Mouse (Mus musculus): ENCODE data around the gene Ring1. TPM values are rescaled to one million over a fixed set of nuclear protein-coding genes. Genes with fewer than 3 reads are reported as not detected.

The Ring1 gene
- polyA plus RNA-seq, 1 experiment from 2014 or later, result 18.7 TPM

DNA sequence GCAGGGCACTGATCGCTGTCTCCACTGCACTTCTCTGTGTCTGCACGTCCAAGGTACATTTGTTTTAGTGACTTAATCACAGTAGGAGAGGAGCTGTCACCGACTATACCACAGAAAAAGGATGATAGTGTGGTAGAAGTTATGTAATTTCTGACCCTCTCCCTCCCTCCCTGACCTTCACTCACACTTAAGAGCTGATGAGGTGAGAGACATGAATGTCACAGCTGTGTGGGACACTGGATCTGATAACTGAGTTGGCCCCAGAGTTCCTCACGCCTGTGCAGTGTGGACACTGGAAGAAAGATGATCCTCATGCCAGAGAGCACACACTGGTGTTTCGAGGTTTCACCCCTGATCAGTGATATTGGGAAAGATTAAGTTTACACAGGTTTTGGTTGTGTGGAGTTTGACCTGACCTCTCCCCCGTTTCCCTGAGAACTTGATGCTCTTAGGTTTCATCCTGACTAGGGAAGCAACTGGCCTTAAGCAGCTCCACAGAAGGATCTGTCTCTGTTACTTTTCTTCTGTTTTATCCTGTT lies 44.9 kb downstream of the Ring1 start:
- H3K4me2 ChIP-seq (replicated peaks; ENCODE audit: low read depth, low read length), result no peak overlapping the region
- no peak overlapping the region for H3K4me3 ChIP-seq (ENCODE audit: low read length)
- H3K9ac ChIP-seq (replicated peaks; ENCODE audit: low read length), result no peak overlapping the region
- ATAC-seq (ENCODE audit: low FRiP score, low TSS enrichment), result no peak
- peaks cover 28% of the 10 kb centered on the region for H3K27me3 ChIP-seq (ENCODE audit: insufficient read depth, low read length)
- WGBS, result 51% methylated on average over 6 of the region's 6 CpGs
- H3K4me1 ChIP-seq (ENCODE audit: insufficient read depth, low read length), result peaks cover 14% of the 10 kb centered on the region
- H3K36me3 ChIP-seq (ENCODE audit: insufficient read depth, low read length), result no peaks in the 10 kb centered on the region
- no peaks in the 10 kb centered on the region for H3K9me3 ChIP-seq (ENCODE audit: low read length)
- no peak overlapping the region for H3K27ac ChIP-seq (ENCODE audit: low read length)

DNA sequence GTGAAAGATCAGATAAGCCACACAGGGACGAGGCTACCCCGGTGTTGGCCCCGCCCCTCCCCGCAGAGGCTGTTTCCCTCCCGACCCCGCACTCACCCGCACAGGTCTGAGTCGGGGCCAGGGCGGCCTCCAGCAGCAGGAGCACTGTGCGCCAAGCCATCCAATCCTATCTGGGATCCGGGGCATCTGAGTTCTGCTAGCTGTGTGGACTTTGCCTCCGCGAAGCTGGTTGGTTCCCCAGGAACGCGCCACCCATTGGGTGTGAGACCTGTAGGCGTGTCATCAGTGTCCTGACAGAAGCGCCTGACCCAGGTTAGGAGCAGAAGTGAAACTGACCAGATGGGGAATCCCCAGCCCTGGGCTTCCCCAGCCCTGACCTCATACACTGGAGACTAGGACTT lies 45.8 kb downstream of the Ring1 start:
- Histone ChIP-seq H3K4me3 (ENCODE audit: low read length) (peak overlapping the region; percentile 43), H3K4me1 (ENCODE audit: insufficient read depth, low read length) (peaks cover 14% of the 10 kb centered on the region), H3K27ac (ENCODE audit: low read length) (no peak overlapping the region), H3K9me3 (ENCODE audit: low read length) (no peaks in the 10 kb centered on the region), H3K4me2 (replicated peaks; ENCODE audit: low read depth, low read length) (peak overlapping the region; percentile 66), H3K9ac (replicated peaks; ENCODE audit: low read length) (peak overlapping the region; percentile 43), H3K36me3 (ENCODE audit: insufficient read depth, low read length) (no peaks in the 10 kb centered on the region), H3K27me3 (ENCODE audit: insufficient read depth, low read length) (peaks cover 28% of the 10 kb centered on the region)
- peak; percentile 82 for ATAC-seq (ENCODE audit: low FRiP score, low TSS enrichment)
- WGBS, result under 1% methylated on average over 17 of the region's 17 CpGs

DNA sequence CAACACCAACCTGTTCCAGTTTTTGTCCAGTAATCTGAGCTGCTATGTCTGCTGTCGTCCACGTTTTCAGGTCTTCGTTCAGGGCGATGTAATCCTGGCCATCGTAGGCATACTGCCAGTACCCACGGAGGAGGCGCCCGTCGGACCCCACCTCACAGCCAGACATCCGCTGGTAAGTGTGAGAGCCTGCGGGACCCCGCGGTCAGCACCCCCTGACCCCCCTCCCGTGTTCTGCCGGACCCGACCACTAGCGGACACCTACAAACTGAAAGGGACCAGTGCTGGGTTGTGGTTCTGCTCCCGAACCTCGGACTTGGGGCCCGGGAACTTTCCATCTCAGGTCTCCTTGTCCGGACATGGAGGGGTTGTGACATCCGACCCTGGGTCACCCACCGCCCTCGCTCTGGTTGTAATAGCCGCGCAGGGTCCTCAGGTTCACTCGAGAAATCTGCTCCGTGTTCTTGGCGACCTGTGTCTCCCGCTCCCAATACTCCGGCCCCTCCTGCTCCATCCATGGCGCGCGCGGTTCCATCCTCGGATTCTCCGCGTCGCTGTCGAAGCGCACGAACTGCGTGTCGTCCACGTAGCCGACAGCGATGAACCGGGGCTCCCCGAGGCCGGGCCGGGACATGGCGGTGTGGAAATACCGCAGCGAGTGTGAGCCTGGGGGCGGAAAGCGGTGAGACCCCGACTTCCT lies 46.5 kb downstream of the Ring1 start:
- H3K27ac ChIP-seq (ENCODE audit: low read length), result no peak overlapping the region
- under 1% methylated on average over 57 of the region's 57 CpGs for WGBS
- H3K36me3 ChIP-seq (ENCODE audit: insufficient read depth, low read length), result no peaks in the 10 kb centered on the region
- H3K4me3 ChIP-seq (ENCODE audit: low read length), result peak overlapping the region; percentile 43
- no peaks in the 10 kb centered on the region for H3K9me3 ChIP-seq (ENCODE audit: low read length)
- no peak for ATAC-seq (ENCODE audit: low FRiP score, low TSS enrichment)
- peak overlapping the region; percentile 43 for H3K9ac ChIP-seq (replicated peaks; ENCODE audit: low read length)
- H3K4me2 ChIP-seq (replicated peaks; ENCODE audit: low read depth, low read length), result peak overlapping the region; percentile 66
- H3K27me3 ChIP-seq (ENCODE audit: insufficient read depth, low read length), result peaks cover 31% of the 10 kb centered on the region
- peaks cover 14% of the 10 kb centered on the region for H3K4me1 ChIP-seq (ENCODE audit: insufficient read depth, low read length)

DNA sequence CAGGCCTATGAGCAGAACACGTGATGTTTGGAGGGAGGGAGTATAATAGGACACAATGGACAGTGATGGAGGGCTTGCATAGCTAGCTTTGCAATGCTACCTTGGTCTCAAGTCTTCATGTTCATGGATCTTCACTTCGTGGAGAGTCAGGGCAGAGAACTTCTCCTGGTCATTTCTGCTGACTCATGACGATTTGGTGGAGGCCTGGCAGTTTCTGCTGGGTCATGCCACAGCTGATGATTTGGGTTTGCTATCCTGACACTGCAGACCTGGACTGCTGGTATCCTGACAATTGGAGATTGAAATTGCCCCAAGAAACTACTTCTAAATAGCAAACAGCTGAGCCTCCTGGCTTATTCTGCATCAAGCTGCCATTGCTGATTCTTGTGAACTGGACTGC lies 50.9 kb downstream of the Ring1 start:
- Histone ChIP-seq H3K27me3 (ENCODE audit: insufficient read depth, low read length) (peaks cover 21% of the 10 kb centered on the region), H3K4me3 (ENCODE audit: low read length) (no peak overlapping the region), H3K4me2 (replicated peaks; ENCODE audit: low read depth, low read length) (no peak overlapping the region), H3K27ac (ENCODE audit: low read length) (no peak overlapping the region), H3K9me3 (ENCODE audit: low read length) (no peaks in the 10 kb centered on the region; the same call in 1 of the 2 replicates), H3K36me3 (ENCODE audit: insufficient read depth, low read length) (no peaks in the 10 kb centered on the region), H3K9ac (replicated peaks; ENCODE audit: low read length) (no peak overlapping the region), H3K4me1 (ENCODE audit: insufficient read depth, low read length) (peaks cover 9% of the 10 kb centered on the region)
- 66% methylated on average over 3 of the region's 3 CpGs for WGBS
- no peak for ATAC-seq (ENCODE audit: low FRiP score, low TSS enrichment)

DNA sequence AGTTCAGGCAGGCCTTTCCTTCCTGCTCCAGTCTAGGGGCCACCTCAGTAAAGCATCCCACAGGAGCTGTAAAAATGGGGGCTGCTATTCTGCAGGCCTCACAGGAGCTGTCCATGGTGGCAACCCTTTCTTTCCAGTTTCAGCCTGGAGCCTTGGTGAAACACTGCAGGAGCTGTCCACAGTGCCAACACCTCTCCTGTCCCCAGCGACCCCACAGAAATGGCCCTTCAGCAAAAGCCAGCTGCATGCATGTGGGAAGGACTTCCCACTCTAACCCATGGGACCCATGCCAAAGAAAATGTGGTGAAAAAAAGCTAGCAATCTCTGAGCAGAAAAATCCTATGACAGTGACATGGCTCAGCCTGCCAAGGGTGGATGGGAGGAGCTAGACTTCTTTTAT lies 51.8 kb downstream of the Ring1 start:
- 0 out of 2 replicates have a peak, but pooled peaks have one; percentile 13 for ATAC-seq (ENCODE audit: low FRiP score, low TSS enrichment)
- Histone ChIP-seq H3K36me3 (ENCODE audit: insufficient read depth, low read length) (no peaks in the 10 kb centered on the region), H3K27me3 (ENCODE audit: insufficient read depth, low read length) (peaks cover 13% of the 10 kb centered on the region), H3K4me3 (ENCODE audit: low read length) (no peak overlapping the region), H3K4me2 (replicated peaks; ENCODE audit: low read depth, low read length) (no peak overlapping the region), H3K4me1 (ENCODE audit: insufficient read depth, low read length) (no peaks in the 10 kb centered on the region), H3K9me3 (ENCODE audit: low read length) (no peaks in the 10 kb centered on the region; the same call in 1 of the 2 replicates), H3K9ac (replicated peaks; ENCODE audit: low read length) (no peak overlapping the region), H3K27ac (ENCODE audit: low read length) (no peak overlapping the region)
- WGBS, result 4% methylated on average over 1 of the region's 1 CpGs

MicroRNAs encoded within 50 kb of the gene (microRNA counts, 519-probe panel; counts per million panel counts)
- microRNA mmu-miR-219, result 104 counts per million, percentile 35 among the panel's probes with 10 or more counts

Small RNA genes lying within 50 kb of the gene (microRNA-seq; reads per million reads assigned to microRNA genes)
- gene Mir219a-1 (not detected), gene Mir219c (not detected)

Other genes starting within 250 kb of the Ring1 start
- 28.4 and 29.5 TPM in 2 replicates for gene Angptl4, start 242.8 kb downstream of the Ring1 start, polyA plus RNA-seq (2015; fragmentation: Nextera tagmentation; extraction: Ambion mirVana)
- 65.0 and 73.5 TPM in 2 replicates for gene Kank3, start 214.2 kb downstream of the Ring1 start, polyA plus RNA-seq (2015; fragmentation: Nextera tagmentation; extraction: Ambion mirVana)
- gene Rps28, start 200.1 kb downstream of the Ring1 start, polyA plus RNA-seq (2015; fragmentation: Nextera tagmentation; extraction: Ambion mirVana), result 796 and 818 TPM in 2 replicates
- 480 and 498 TPM in 2 replicates for gene Ndufa7, start 200.1 kb downstream of the Ring1 start, polyA plus RNA-seq (2015; fragmentation: Nextera tagmentation; extraction: Ambion mirVana)
- gene Cd320, start 181.6 kb downstream of the Ring1 start, polyA plus RNA-seq (2015; fragmentation: Nextera tagmentation; extraction: Ambion mirVana), result 120 and 122 TPM in 2 replicates
- not detected in 2 replicates for gene Gm7029, start 150.8 kb downstream of the Ring1 start, polyA plus RNA-seq (2015; fragmentation: Nextera tagmentation; extraction: Ambion mirVana)
- gene Kifc1, start 134.0 kb downstream of the Ring1 start, polyA plus RNA-seq (2015; fragmentation: Nextera tagmentation; extraction: Ambion mirVana), result 9.6 and 10.5 TPM in 2 replicates
- gene Platr17, start 119.5 kb downstream of the Ring1 start, polyA plus RNA-seq (2015; fragmentation: Nextera tagmentation; extraction: Ambion mirVana), result 0.22 TPM in 1 of 2 replicates, not detected in the other
- gene Daxx, start 115.3 kb downstream of the Ring1 start, polyA plus RNA-seq (2015; fragmentation: Nextera tagmentation; extraction: Ambion mirVana), result 59.9 and 60.1 TPM in 2 replicates
- 36.1 and 39.2 TPM in 2 replicates for gene Tapbp, start 108.8 kb downstream of the Ring1 start, polyA plus RNA-seq (2015; fragmentation: Nextera tagmentation; extraction: Ambion mirVana)
- gene Zbtb22, start 108.8 kb downstream of the Ring1 start, polyA plus RNA-seq (2015; fragmentation: Nextera tagmentation; extraction: Ambion mirVana), result 20.6 and 20.9 TPM in 2 replicates
- 35.9 and 38.0 TPM in 2 replicates for gene Rgl2, start 95.1 kb downstream of the Ring1 start, polyA plus RNA-seq (2015; fragmentation: Nextera tagmentation; extraction: Ambion mirVana)
- gene Pfdn6, start 84.3 kb downstream of the Ring1 start, polyA plus RNA-seq (2015; fragmentation: Nextera tagmentation; extraction: Ambion mirVana), result 168 and 174 TPM in 2 replicates
- gene Wdr46, start 84.0 kb downstream of the Ring1 start, polyA plus RNA-seq (2015; fragmentation: Nextera tagmentation; extraction: Ambion mirVana), result 32.7 and 37.7 TPM in 2 replicates
- gene B3galt4, start 73.2 kb downstream of the Ring1 start, polyA plus RNA-seq (2015; fragmentation: Nextera tagmentation; extraction: Ambion mirVana), result 6.2 and 6.9 TPM in 2 replicates
- 51.9 and 54.7 TPM in 2 replicates for gene Vps52, start 68.9 kb downstream of the Ring1 start, polyA plus RNA-seq (2015; fragmentation: Nextera tagmentation; extraction: Ambion mirVana)
- 1,660 and 1,786 TPM in 2 replicates for gene Rps18, start 68.7 kb downstream of the Ring1 start, polyA plus RNA-seq (2015; fragmentation: Nextera tagmentation; extraction: Ambion mirVana)
- 31.5 and 32.7 TPM in 2 replicates for gene H2-K1, start 24.3 kb downstream of the Ring1 start, polyA plus RNA-seq (2015; fragmentation: Nextera tagmentation; extraction: Ambion mirVana)
- gene H2-Ke6, start 3.4 kb upstream of the Ring1 start, polyA plus RNA-seq (2015; fragmentation: Nextera tagmentation; extraction: Ambion mirVana), result 52.9 and 54.0 TPM in 2 replicates
- gene Slc39a7, start 7.0 kb upstream of the Ring1 start, polyA plus RNA-seq (2015; fragmentation: Nextera tagmentation; extraction: Ambion mirVana), result 227 and 231 TPM in 2 replicates
- 52.7 and 56.7 TPM in 2 replicates for gene Rxrb, start 7.1 kb upstream of the Ring1 start, polyA plus RNA-seq (2015; fragmentation: Nextera tagmentation; extraction: Ambion mirVana)
- gene Col11a2, start 14.8 kb upstream of the Ring1 start, polyA plus RNA-seq (2015; fragmentation: Nextera tagmentation; extraction: Ambion mirVana), result 3.2 and 3.7 TPM in 2 replicates
- gene H2-Oa, start 67.7 kb upstream of the Ring1 start, polyA plus RNA-seq (2015; fragmentation: Nextera tagmentation; extraction: Ambion mirVana), result 0.52 and 0.82 TPM in 2 replicates
- gene H2-DMa, start 94.9 kb upstream of the Ring1 start, polyA plus RNA-seq (2015; fragmentation: Nextera tagmentation; extraction: Ambion mirVana), result 18.3 and 19.0 TPM in 2 replicates
- 117 and 134 TPM in 2 replicates for gene Brd2, start 98.0 kb upstream of the Ring1 start, polyA plus RNA-seq (2015; fragmentation: Nextera tagmentation; extraction: Ambion mirVana)
- gene H2-DMb2, start 118.6 kb upstream of the Ring1 start, polyA plus RNA-seq (2015; fragmentation: Nextera tagmentation; extraction: Ambion mirVana), result 24.5 and 30.3 TPM in 2 replicates
- 7.2 and 8.6 TPM in 2 replicates for gene H2-DMb1, start 128.4 kb upstream of the Ring1 start, polyA plus RNA-seq (2015; fragmentation: Nextera tagmentation; extraction: Ambion mirVana)
- 4.7 and 5.5 TPM in 2 replicates for gene Tap1, start 162.9 kb upstream of the Ring1 start, polyA plus RNA-seq (2015; fragmentation: Nextera tagmentation; extraction: Ambion mirVana)
- 2.0 and 2.4 TPM in 2 replicates for gene Psmb9, start 163.1 kb upstream of the Ring1 start, polyA plus RNA-seq (2015; fragmentation: Nextera tagmentation; extraction: Ambion mirVana)
- 6.4 and 7.2 TPM in 2 replicates for gene Psmb8, start 173.0 kb upstream of the Ring1 start, polyA plus RNA-seq (2015; fragmentation: Nextera tagmentation; extraction: Ambion mirVana)
- gene Tap2, start 178.8 kb upstream of the Ring1 start, polyA plus RNA-seq (2015; fragmentation: Nextera tagmentation; extraction: Ambion mirVana), result 5.2 and 5.8 TPM in 2 replicates
- 0.14 and 0.27 TPM in 2 replicates for gene H2-Ob, start 214.2 kb upstream of the Ring1 start, polyA plus RNA-seq (2015; fragmentation: Nextera tagmentation; extraction: Ambion mirVana)
- gene H2-Ab1, start 233.0 kb upstream of the Ring1 start, polyA plus RNA-seq (2015; fragmentation: Nextera tagmentation; extraction: Ambion mirVana), result 31.6 and 37.9 TPM in 2 replicates

Data from kidney, embryonic 16.5 days (tissue).